Mouse (Mus musculus) erythroblast, embryonic 14.5 days (primary cell): Measurements from ENCODE around the gene Gpld1.

ENCODE experiments used
- GATA1 ChIP-seq: IDR thresholded peaks from 2 replicates; pipeline ENCODE4 v1.6.1; 2012; ENCODE audit warnings: low read length, inconsistent platforms, mixed read lengths
- TAL1 ChIP-seq: IDR thresholded peaks from 3 replicates; pipeline ENCODE4 v1.6.1; 2012; ENCODE audit warnings: low read length, inconsistent platforms, mixed read lengths

DNA sequence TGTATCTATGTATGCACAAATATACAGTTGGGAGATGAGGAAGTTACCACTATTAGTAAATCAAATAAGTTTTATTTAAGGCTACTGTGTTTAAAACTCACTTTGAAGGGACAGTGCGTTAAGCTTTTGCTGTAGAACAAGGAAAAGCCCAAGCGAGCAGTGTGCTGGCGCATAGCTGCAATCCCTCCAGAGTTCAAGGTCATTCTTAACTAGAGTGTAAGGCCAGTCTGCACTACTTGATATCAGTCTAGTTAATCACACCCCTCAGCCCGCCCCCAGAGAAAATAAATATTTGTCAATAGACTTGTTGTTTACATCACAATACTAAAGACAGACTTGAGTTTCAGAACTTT is 77.6 kb downstream of the Gpld1 start:
- TF ChIP-seq TAL1 (no peak), GATA1 (no peak)
